Mouse (Mus musculus) splenic B cell, adult 2 months (primary cell): ENCODE measurements at regions not wholly inside any gene's neighbourhood (a gene's known extent, or its start where the extent isn't known, plus 50 kb on each side); places are given as distances from the start of the nearest gene placed in this dataset.
A peak's percentile ranks its signal among the peaks of the same experiment; 100 is the strongest.

Experiments
- DNase-seq: peaks from one replicate; pipeline ENCODE4 v3.0.0-alpha.2; 2011; ENCODE audit warnings: low read depth, low spot score
- H3K27me3 ChIP-seq: 2 replicates; pipeline ENCODE4 v1.6.1; 2012; ENCODE audit warnings: mild to moderate bottlenecking, low read length, moderate library complexity, mixed read lengths; ENCODE audit not compliant: control insufficient read depth, poor library complexity, insufficient read depth, severe bottlenecking
- H3K36me3 ChIP-seq: 2 replicates; pipeline ENCODE4 v1.6.1; 2012; ENCODE audit warnings: mild to moderate bottlenecking, low read length, moderate library complexity, mixed read lengths; ENCODE audit not compliant: control insufficient read depth, poor library complexity, insufficient read depth, severe bottlenecking

GRCm38 (mm10) chr13:52273502-52274246 lies 257.4 kb downstream of the Diras2 start:
- DNase-seq, result no peak
- Histone ChIP-seq H3K27me3 (no peaks in the 10 kb centered on the region), H3K36me3 (no peaks in the 10 kb centered on the region)

GRCm38 (mm10) chr13:52275196-52275595 lies 255.9 kb downstream of the Diras2 start:
- no peaks in the 10 kb centered on the region for H3K36me3 ChIP-seq
- H3K27me3 ChIP-seq, result no peaks in the 10 kb centered on the region
- DNase-seq, result no peak

GRCm38 (mm10) chr13:52275675-52276074 lies 255.4 kb downstream of the Diras2 start:
- no peaks in the 10 kb centered on the region for H3K36me3 ChIP-seq
- DNase-seq, result peak; percentile 89
- no peaks in the 10 kb centered on the region for H3K27me3 ChIP-seq

- no peak for DNase-seq
- H3K36me3 ChIP-seq, result no peaks in the 10 kb centered on the region
- H3K27me3 ChIP-seq, result no peaks in the 10 kb centered on the region
Observed at GRCm38 (mm10) chr13:52277195-52277594, 253.9 kb downstream of the Diras2 start.

GRCm38 (mm10) chr13:52278831-52279230 lies 252.2 kb downstream of the Diras2 start:
- DNase-seq, result no peak

GRCm38 (mm10) chr13:52279281-52279969 lies 251.7 kb downstream of the Diras2 start:
- Histone ChIP-seq H3K36me3 (no peaks in the 10 kb centered on the region), H3K27me3 (no peaks in the 10 kb centered on the region)
- DNase-seq, result peak; percentile 50

More at GRCm38 (mm10) chr13:52278831-52279230, 252.2 kb downstream of the Diras2 start:
- Histone ChIP-seq H3K27me3 (no peaks in the 10 kb centered on the region), H3K36me3 (no peaks in the 10 kb centered on the region)

- H3K27me3 ChIP-seq, result no peaks in the 10 kb centered on the region
- no peaks in the 10 kb centered on the region for H3K36me3 ChIP-seq
- DNase-seq, result no peak
Observed at GRCm38 (mm10) chr13:52279970-52280348, 251.1 kb downstream of the Diras2 start.

GRCm38 (mm10) chr13:52281271-52281670 lies 249.8 kb downstream of the Diras2 start:
- Histone ChIP-seq H3K27me3 (no peaks in the 10 kb centered on the region), H3K36me3 (no peaks in the 10 kb centered on the region)
- peak; percentile 54 for DNase-seq

GRCm38 (mm10) chr13:52282500-52282899 lies 248.6 kb downstream of the Diras2 start:
- no peaks in the 10 kb centered on the region for H3K36me3 ChIP-seq
- H3K27me3 ChIP-seq, result no peaks in the 10 kb centered on the region
- DNase-seq, result no peak

- no peaks in the 10 kb centered on the region for H3K27me3 ChIP-seq
- DNase-seq, result peak; percentile 59
- H3K36me3 ChIP-seq, result no peaks in the 10 kb centered on the region
Observed at GRCm38 (mm10) chr13:52283456-52283855, 247.6 kb downstream of the Diras2 start.

GRCm38 (mm10) chr13:52284026-52284801 lies 246.9 kb downstream of the Diras2 start:
- H3K27me3 ChIP-seq, result no peaks in the 10 kb centered on the region
- DNase-seq, result no peak
- H3K36me3 ChIP-seq, result no peaks in the 10 kb centered on the region

- H3K27me3 ChIP-seq, result no peaks in the 10 kb centered on the region
- H3K36me3 ChIP-seq, result no peaks in the 10 kb centered on the region
- no peak for DNase-seq
Observed at GRCm38 (mm10) chr13:52288400-52288799, 242.7 kb downstream of the Diras2 start.

- DNase-seq, result peak; percentile 66
- H3K36me3 ChIP-seq, result no peaks in the 10 kb centered on the region
Observed at GRCm38 (mm10) chr13:52295847-52296246, 235.2 kb downstream of the Diras2 start.

GRCm38 (mm10) chr13:52296541-52297276 lies 234.4 kb downstream of the Diras2 start:
- no peak for DNase-seq

More at GRCm38 (mm10) chr13:52295847-52296246, 235.2 kb downstream of the Diras2 start:
- H3K27me3 ChIP-seq, result no peaks in the 10 kb centered on the region

More at GRCm38 (mm10) chr13:52296541-52297276, 234.4 kb downstream of the Diras2 start:
- Histone ChIP-seq H3K36me3 (no peaks in the 10 kb centered on the region), H3K27me3 (no peaks in the 10 kb centered on the region)
